Mouse (Mus musculus) stomach, embryonic 16.5 days (tissue): ENCODE data around the gene Rps24. TPM values are rescaled to one million over a fixed set of nuclear protein-coding genes. Genes with fewer than 3 reads are reported as not detected.
"Not testable (repeated sequence)": the region's sequence is repeated elsewhere in the genome, so short reads cannot be mapped to it uniquely, and the experiment has no call there.

Experiments used
- ATAC-seq: fragments of 200-750 bp; cut with Nextera tagmentation; 2 replicates; pipeline ENCODE4 v1.8.0; 2017; ENCODE audit warnings: moderate number of reproducible peaks, moderate TSS enrichment; ENCODE audit not compliant: insufficient read depth, low FRiP score
- H3K27ac ChIP-seq: fragments of 300-500 bp; sonication (generic); 2 replicates; pipeline ENCODE4 v1.5.1; 2014; ENCODE audit warnings: low read length
- H3K27me3 ChIP-seq: fragments of 300-500 bp; sonication (generic); 2 replicates; pipeline ENCODE4 v1.6.1; 2014; ENCODE audit warnings: low read length, control low read depth, mixed read lengths; ENCODE audit not compliant: control insufficient read depth, insufficient read depth
- H3K36me3 ChIP-seq: fragments of 300-500 bp; sonication (generic); 2 replicates; pipeline ENCODE4 v1.6.1; 2014; ENCODE audit warnings: low read length; ENCODE audit not compliant: control insufficient read depth, insufficient read depth
- H3K4me1 ChIP-seq: fragments of 300-500 bp; sonication (generic); 2 replicates; pipeline ENCODE4 v1.6.1; 2014; ENCODE audit warnings: low read length, control low read depth, mixed read lengths; ENCODE audit not compliant: control insufficient read depth, insufficient read depth
- H3K4me2 ChIP-seq: fragments of 300-500 bp; sonication (generic); 2 replicates; pipeline ENCODE4 v1.6.1; 2014; ENCODE audit warnings: low read depth, low read length, mixed read lengths
- H3K4me3 ChIP-seq: fragments of 300-500 bp; sonication (generic); replicated peaks from 2 replicates; pipeline ENCODE4 v1.5.1; 2014; ENCODE audit warnings: mild to moderate bottlenecking, low read length
- H3K9ac ChIP-seq: fragments of 300-500 bp; sonication (generic); 2 replicates; pipeline ENCODE4 v1.6.1; 2014; ENCODE audit warnings: low read length
- H3K9me3 ChIP-seq: fragments of 300-500 bp; sonication (generic); replicated peaks from 2 replicates; pipeline ENCODE4 v1.6.1; 2016; ENCODE audit warnings: low read length, control low read depth; ENCODE audit not compliant: control insufficient read depth
- WGBS: fragments of 180-500 bp; shearing (Covaris S2); extraction: QIAGEN DNeasy Blood & Tissue Kit; methylation state at CpG from one replicate; pipeline ENCODE4 v1.1.7; 2014; 5-methylcytosine and 5-hydroxymethylcytosine counted together
- polyA plus RNA-seq: library from polyadenylated mRNA; unstranded; fragments of >200 nt; fragmentation: Nextera tagmentation; extraction: Ambion mirVana; gene quantifications from 2 replicates; pipeline ENCODE4 v1.2.1, GENCODE M21; 2015

The Rps24 gene
- polyA plus RNA-seq, result 701 and 860 TPM in 2 replicates

- Histone ChIP-seq H3K9me3 (no peaks in the 10 kb centered on the region), H3K27me3 (no peaks in the 10 kb centered on the region), H3K4me2 (peak within 1 kb of the TSS; percentile 62), H3K4me3 (peak within 1 kb of the TSS; percentile 74), H3K9ac (peak within 1 kb of the TSS; percentile 83), H3K27ac (peak within 1 kb of the TSS; percentile 14), H3K36me3 (peaks cover 4% of the 10 kb centered on the region; the same call in 1 of the 2 replicates), H3K4me1 (peaks cover 12% of the 10 kb centered on the region)
- under 1% methylated on average over 30 of the region's 30 CpGs for WGBS
- peak; percentile 62; the same call in 1 of the 2 replicates for ATAC-seq
Observed at GRCm38 (mm10) chr14:24486773-24487227, at the start of gene Rps24, which contains the start of gene Polr3a. TSS of gene Rps24 (plus strand) at chr14:24487125. TSS of gene Polr3a (minus strand) at chr14:24487058.

GRCm38 (mm10) chr14:24443529-24443928 lies 43.4 kb upstream of the Rps24 start:
- not testable (repeated sequence) for ATAC-seq, H3K9ac ChIP-seq, H3K4me2 ChIP-seq, H3K27me3 ChIP-seq, H3K9me3 ChIP-seq, H3K4me3 ChIP-seq, H3K36me3 ChIP-seq, H3K4me1 ChIP-seq, H3K27ac ChIP-seq
- 80% methylated on average over 4 of the region's 4 CpGs for WGBS

- Histone ChIP-seq H3K9me3 (no peaks in the 10 kb centered on the region), H3K4me2 (no peak overlapping the region), H3K27me3 (no peaks in the 10 kb centered on the region), H3K4me3 (no peak overlapping the region), H3K9ac (no peak overlapping the region), H3K36me3 (0 out of 2 replicates have a peak, but pooled peaks cover 22% of the 10 kb centered on the region), H3K27ac (no peak overlapping the region), H3K4me1 (no peaks in the 10 kb centered on the region)
- 87% methylated on average over 3 of the region's 3 CpGs for WGBS
- no peak for ATAC-seq
Observed at GRCm38 (mm10) chr14:24458191-24458590, 28.7 kb upstream of the Rps24 start.

GRCm38 (mm10) chr14:24468806-24469205 lies 18.1 kb upstream of the Rps24 start:
- WGBS, result 81% methylated on average over 6 of the region's 6 CpGs

GRCm38 (mm10) chr14:24486241-24486767 lies 621 bp upstream of the Rps24 start:
- H3K4me2 ChIP-seq, result peak overlapping the region; percentile 62
- H3K27me3 ChIP-seq, result no peaks in the 10 kb centered on the region
- peak overlapping the region; percentile 83 for H3K9ac ChIP-seq
- H3K36me3 ChIP-seq, result peaks cover 9% of the 10 kb centered on the region
- H3K4me3 ChIP-seq, result peak overlapping the region; percentile 74
- H3K4me1 ChIP-seq, result peaks cover 8% of the 10 kb centered on the region
- 6% methylated on average over 13 of the region's 13 CpGs for WGBS
- H3K27ac ChIP-seq, result peak overlapping the region; percentile 14
- no peak for ATAC-seq
- no peaks in the 10 kb centered on the region for H3K9me3 ChIP-seq

More at GRCm38 (mm10) chr14:24468806-24469205, 18.1 kb upstream of the Rps24 start:
- no peaks in the 10 kb centered on the region for H3K27me3 ChIP-seq
- H3K9ac ChIP-seq, result no peak overlapping the region
- peaks cover 38% of the 10 kb centered on the region; the same call in 1 of the 2 replicates for H3K36me3 ChIP-seq
- H3K27ac ChIP-seq, result no peak overlapping the region
- H3K4me1 ChIP-seq, result no peaks in the 10 kb centered on the region
- H3K4me2 ChIP-seq, result no peak overlapping the region
- ATAC-seq, result no peak
- H3K9me3 ChIP-seq, result no peaks in the 10 kb centered on the region
- no peak overlapping the region for H3K4me3 ChIP-seq

- H3K27me3 ChIP-seq, ATAC-seq, H3K4me2 ChIP-seq, H3K9me3 ChIP-seq, H3K36me3 ChIP-seq, H3K27ac ChIP-seq, H3K9ac ChIP-seq, H3K4me3 ChIP-seq: not testable (repeated sequence)
- H3K4me1 ChIP-seq, result peaks cover 37% of the 10 kb centered on the region
- whole genome bisulfite sequencing, result 89% methylated on average over 7 of the region's 7 CpGs
Observed at GRCm38 (mm10) chr14:24489772-24490171, 2.8 kb downstream of the Rps24 start.

- peak overlapping the region; percentile 94 for H3K4me3 ChIP-seq
- peak; percentile 97 for ATAC-seq
- under 1% methylated on average over 64 of the region's 64 CpGs for WGBS
- no peaks in the 10 kb centered on the region for H3K9me3 ChIP-seq
- H3K4me1 ChIP-seq, result peaks cover 34% of the 10 kb centered on the region
- H3K4me2 ChIP-seq, result peak overlapping the region; percentile 78
- no peaks in the 10 kb centered on the region for H3K27me3 ChIP-seq
- H3K36me3 ChIP-seq, result peaks cover 4% of the 10 kb centered on the region
- peak overlapping the region; percentile 99 for H3K9ac ChIP-seq
- peak overlapping the region; percentile 78 for H3K27ac ChIP-seq
Observed at GRCm38 (mm10) chr14:24490468-24491265, 3.7 kb downstream of the Rps24 start.

GRCm38 (mm10) chr14:24491266-24491981 lies 4.5 kb downstream of the Rps24 start:
- H3K9ac ChIP-seq, result peak overlapping the region; percentile 99
- peak overlapping the region; percentile 78 for H3K4me2 ChIP-seq
- H3K27ac ChIP-seq, result peak overlapping the region; percentile 78
- H3K9me3 ChIP-seq, result no peaks in the 10 kb centered on the region
- H3K27me3 ChIP-seq, result no peaks in the 10 kb centered on the region
- peak overlapping the region; percentile 94 for H3K4me3 ChIP-seq
- peaks cover 10% of the 10 kb centered on the region for H3K36me3 ChIP-seq
- 2% methylated on average over 11 of the region's 11 CpGs for WGBS
- peaks cover 29% of the 10 kb centered on the region; the same call in 1 of the 2 replicates for H3K4me1 ChIP-seq
- ATAC-seq, result no peak
